Mouse (Mus musculus): Measurements from ENCODE around the gene Tln1.
"Not testable (repeated sequence)": the region's sequence is repeated elsewhere in the genome, so short reads cannot be mapped to it uniquely, and the experiment has no call there.

Gene Tln1

GRCm38 (mm10) chr4:43551854-43552253, 10.6 kb downstream of the Tln1 start:
- DNase-seq (ENCODE audit: extremely low read depth, low read depth, low spot score): not testable (repeated sequence)

DNA sequence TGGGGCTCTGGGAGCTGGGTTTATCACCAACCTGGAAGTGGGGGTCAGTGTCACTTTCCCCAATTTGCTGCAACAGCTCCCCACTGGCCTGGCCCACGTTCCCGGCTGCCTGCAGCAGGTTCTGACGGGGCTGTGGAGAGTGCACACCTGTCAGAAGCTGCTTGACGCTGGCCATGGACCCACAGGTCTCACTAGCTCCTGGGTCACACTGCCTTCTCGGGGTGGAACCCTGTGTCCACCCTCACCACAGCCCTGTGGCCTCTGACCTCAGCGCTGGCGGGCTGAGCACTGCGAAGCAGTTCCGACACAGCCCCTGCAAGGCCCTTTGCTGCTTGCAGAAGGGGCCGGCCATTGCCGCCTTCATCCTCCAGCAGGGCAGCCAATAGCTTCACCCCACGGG, 13.4 kb downstream of the Tln1 start:
- DNase-seq (ENCODE audit: extremely low read depth, low read depth, low spot score): no peak

GRCm38 (mm10) chr4:43547160-43547559, 15.3 kb downstream of the Tln1 start:
- DNase-seq (ENCODE audit: extremely low read depth, low read depth, low spot score): no peak

DNA sequence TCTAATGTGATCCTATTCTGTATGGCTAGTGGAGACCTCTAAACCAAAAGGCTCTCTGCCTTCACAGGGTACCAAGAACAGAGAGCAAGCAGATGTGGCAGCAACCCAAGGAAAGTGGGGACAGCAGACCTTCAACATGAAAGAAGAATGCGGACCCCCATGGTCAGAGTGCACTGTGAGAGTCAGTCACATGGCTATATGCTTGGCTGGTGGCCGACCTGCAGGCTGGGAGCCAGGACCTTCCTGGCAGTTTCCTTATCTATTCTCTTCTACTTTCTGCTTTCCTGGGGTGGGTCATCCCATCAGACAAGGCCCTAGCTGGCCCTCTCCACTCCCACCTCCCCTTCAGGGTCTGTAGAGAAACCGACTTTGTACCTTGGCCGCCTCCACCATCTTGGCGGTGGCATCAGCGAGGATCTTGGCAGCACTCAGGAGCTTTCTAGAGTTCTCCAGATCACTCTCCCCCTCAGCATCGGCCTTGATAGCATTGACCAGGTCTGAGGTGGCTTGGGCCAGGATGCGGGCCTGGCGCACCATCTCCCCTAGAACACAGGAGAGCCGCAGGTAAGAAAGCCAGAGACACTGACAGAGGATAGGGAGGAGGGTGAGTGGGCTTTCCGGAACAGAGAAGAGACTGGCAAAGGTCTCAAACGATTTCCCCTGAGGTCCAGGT, 16.0 kb downstream of the Tln1 start:
- DNase-seq (ENCODE audit: extremely low read depth, low read depth, low spot score): no peak

DNA sequence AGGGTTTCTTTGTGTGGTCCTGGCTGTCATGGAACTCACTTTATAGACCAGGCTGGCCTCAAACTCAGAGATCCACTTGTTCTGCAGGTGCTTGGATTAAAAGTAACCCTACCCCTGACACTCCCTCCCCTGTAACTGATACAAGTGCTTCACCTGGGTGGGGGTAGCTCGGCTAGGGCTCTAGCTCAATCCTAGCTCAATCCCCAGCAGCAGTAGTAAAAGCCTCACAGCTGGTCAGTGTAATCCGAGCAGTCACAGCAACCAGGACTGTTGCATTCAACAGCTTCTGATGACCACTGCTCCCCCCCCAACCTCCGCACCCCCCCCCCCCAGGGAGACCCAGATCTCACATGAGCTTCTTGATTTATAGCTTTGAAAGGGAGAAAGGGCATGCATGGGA, 20.4 kb downstream of the Tln1 start:
- DNase-seq (ENCODE audit: extremely low read depth, low read depth, low spot score): no peak

DNA sequence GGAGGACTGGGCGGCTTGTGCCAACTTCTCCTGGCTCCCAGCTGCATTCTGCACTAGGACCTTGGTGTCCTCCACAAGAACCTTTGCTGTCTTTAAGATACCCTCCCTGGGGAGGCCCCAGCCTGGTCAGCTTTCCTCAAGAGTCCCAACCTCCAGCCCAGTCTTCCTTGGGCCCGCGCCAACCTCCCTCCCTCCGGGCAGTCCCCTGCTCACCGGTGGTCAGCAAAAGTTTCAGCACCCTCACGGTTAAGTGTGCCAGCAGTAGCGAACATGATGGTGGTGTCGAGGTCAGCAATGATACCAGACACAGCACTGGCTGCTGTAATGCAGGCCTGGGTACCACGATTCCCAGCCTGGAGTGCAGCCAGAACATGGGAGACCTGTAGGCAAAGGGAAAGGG, 26.5 kb downstream of the Tln1 start:
- no peak for DNase-seq (ENCODE audit: extremely low read depth, low read depth, low spot score)

DNA sequence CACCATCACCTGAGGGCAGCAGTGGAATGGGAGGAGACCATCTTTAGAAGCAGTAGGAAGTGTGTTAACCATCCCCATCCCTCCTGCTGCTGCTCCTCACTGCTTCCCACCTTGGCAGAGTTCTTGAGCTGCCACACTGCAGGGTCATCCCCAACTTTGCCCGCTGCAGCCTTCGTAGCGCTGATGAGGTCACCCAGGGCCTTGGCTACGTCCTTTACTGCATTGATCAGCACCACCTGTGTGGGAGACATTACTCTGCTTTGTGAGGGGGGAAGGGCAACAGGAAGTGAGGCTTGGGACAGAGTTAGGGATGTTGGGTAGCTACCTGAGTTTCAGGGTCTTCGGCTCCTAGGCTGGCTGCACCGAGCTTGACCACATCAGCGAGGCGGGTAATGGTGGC, 26.9 kb downstream of the Tln1 start:
- DNase-seq (ENCODE audit: extremely low read depth, low read depth, low spot score): no peak

DNA sequence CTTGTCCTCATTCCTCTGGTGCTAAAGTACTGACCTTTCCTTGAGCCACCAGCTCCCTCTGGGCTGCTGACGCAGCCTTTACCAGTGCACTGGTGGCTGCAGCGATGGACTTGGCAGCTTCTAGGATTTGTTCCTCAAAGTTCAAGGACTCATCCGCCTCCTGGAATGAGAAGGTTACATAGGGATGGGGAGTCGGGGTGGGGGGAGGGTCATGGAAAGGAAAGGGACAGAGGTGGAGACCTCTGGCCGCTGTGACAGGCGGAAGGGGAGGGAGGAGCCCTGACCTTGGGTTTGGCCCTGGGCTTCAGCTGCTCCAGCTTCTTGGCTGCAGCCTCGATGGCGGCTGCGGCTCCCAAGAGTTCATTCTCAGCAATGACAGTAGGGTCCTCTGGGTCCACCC, 29.2 kb downstream of the Tln1 start:
- DNase-seq (ENCODE audit: extremely low read depth, low read depth, low spot score): no peak

GRCm38 (mm10) chr4:43530581-43530980, 31.9 kb downstream of the Tln1 start:
- no peak for DNase-seq (ENCODE audit: extremely low read depth, low read depth, low spot score)

DNA sequence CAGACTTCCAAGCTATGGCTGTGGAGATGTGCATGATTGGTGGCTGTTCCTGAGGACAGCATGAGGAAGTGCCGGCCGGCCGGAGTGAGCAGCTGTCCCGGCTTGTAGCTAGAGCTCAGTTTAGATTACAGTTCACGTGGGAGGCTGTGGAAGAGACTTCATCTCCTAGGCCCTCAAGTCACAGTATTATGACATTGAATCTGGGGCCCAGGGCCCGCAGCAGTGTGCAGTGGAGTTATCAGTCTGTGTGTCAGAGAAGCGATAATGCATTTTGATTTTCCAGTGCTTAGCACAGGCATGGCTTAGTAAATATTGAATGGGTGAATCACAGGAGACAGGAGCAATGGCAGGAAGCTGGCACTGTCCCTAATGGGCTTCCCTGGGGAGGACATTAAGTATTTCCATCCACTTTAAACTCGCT, 32.4 kb downstream of the Tln1 start:
- no peak for DNase-seq (ENCODE audit: extremely low read depth, low read depth, low spot score)

- no peak for DNase-seq (ENCODE audit: extremely low read depth, low read depth, low spot score)
Measured at GRCm38 (mm10) chr4:43528487-43528886, 34.0 kb downstream of the Tln1 start.

- no peak for DNase-seq (ENCODE audit: extremely low read depth, low read depth, low spot score)
Measured at GRCm38 (mm10) chr4:43527880-43528279, 34.6 kb downstream of the Tln1 start.

GRCm38 (mm10) chr4:43519956-43520355, 42.5 kb downstream of the Tln1 start:
- DNase-seq (ENCODE audit: extremely low read depth, low read depth, low spot score): no peak

DNA sequence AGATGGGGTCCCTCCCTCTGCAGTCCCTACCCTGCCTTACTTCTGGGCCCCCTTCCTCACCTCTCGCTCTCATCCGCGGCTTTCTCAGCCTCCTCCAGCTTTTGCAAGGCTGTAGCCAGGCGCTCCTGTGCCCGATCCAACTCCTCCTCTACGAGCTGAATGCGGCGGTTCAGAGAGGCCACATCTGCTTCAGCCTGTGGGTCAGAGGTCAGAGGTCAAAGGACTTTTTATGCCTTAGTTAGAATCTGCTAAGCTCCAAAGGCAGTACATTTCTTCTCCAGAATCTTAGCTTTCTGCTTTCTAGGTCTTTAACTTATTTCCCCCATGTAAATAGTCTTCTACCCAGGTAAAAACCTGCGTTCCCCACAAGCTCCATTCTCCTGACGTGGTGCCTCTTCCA, 42.9 kb downstream of the Tln1 start:
- DNase-seq (ENCODE audit: extremely low read depth, low read depth, low spot score): no peak

GRCm38 (mm10) chr4:43515764-43516708, 46.5 kb downstream of the Tln1 start:
- DNase-seq (ENCODE audit: extremely low read depth, low read depth, low spot score): no peak

- DNase-seq (ENCODE audit: extremely low read depth, low read depth, low spot score): no peak
Measured at GRCm38 (mm10) chr4:43513791-43514190, 48.7 kb downstream of the Tln1 start.

DNA sequence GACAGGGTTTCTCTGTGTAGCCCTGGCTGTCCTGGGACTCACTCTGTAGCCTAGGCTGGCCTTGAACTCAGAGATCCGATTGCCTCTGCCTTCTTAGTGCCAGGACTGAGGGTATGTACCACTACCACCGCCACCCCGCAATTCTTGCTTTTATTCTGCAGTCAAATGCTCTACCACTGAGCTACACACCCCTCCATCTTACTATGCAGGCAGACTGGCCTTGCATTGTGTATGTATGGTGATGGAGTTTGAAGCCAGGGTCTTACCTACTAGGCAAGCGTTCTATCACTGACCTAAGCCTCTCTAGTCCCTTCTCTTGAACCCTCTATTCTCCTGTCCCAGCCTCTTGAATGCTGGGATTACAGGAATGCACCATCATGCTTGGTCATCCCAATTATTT, 49.2 kb downstream of the Tln1 start:
- DNase-seq (ENCODE audit: extremely low read depth, low read depth, low spot score): no peak

DNA sequence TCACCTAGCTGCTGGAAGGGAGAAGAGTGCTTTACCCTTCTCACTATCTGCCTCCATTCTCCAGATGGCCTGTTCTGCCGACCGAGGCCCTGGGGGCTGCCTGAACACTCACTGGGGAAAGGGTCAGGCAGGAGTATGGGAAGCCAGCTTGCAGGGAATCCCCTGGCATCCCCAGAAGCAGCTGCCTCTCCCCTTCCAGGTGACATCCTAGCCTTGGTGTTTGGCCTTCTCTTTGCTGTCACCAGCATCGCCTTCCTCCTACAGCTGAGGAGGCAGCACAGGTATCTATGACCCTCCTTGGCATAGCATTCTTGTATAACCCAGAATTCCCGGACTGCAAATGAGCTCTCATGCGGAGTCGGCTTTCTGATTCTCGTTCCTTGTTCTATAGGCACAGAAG, 49.8 kb downstream of the Tln1 start:
- DNase-seq (ENCODE audit: extremely low read depth, low read depth, low spot score): no peak

DNA sequence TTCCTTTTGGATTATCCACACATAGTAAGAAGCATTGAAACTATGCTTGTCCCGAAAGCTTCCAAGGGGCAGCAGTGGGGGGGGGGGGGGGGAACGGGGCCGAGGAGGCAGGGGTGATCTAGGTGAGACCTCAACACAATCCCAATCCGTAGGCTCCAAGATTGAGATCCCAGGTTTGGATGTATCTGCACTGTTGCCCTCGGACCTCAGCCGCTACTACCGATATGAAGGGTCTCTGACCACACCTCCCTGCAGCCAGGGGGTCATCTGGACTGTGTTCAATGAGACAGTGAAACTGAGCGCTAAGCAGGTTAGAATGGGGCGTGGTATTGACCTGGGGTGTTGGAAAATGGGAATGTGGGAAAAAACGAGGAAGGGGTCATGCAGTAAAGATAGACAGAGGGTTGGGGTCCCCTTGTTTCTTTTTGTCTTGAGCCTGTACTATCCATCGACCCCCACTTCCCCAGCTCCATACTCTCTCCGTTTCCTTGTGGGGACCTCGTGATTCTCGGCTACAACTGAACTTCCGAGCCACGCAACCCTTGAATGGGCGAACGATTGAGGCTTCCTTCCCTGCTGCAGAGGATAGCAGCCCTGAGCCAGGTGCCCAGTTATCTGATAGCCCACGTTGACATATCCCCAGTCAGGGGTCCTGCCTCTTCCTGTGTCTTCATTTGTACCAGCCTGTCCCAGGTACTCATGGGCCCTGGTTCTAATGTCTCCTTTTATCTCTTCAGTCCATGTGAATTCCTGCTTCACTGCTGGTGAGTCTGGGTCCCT, 50.6 kb downstream of the Tln1 start:
- DNase-seq (ENCODE audit: extremely low read depth, low read depth, low spot score): no peak

DNA sequence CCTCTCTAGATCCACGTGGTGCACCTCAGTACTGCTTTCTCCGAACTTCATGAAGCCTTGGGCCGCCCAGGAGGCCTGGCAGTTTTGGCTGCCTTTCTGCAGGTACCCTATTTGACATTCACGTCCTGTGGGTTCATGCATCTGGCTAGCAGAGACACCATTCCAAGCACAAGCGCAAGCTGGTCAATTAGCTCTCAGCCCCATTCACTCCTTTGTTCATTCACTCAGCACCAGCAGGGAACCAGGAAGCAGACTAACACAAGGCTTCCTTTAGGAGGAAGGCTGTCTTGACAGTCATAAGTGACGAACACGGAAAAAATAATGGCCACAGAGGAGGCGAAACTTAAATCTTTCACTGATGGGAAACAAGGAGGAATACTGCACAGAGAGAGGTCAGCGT, 53.4 kb downstream of the Tln1 start:
- no peak for DNase-seq (ENCODE audit: extremely low read depth, low read depth, low spot score)

GRCm38 (mm10) chr4:43508666-43508997, 53.9 kb downstream of the Tln1 start:
- DNase-seq (ENCODE audit: extremely low read depth, low read depth, low spot score): no peak

Measured in fat pad, adult 2 months (tissue).